Mouse (Mus musculus) heart, embryonic 10.5 days (tissue): ENCODE data around the gene Ccdc51. TPM values are rescaled to one million over a fixed set of nuclear protein-coding genes. Genes with fewer than 3 reads are reported as not detected.

Source experiments
- DNase-seq: peaks from one replicate; pipeline ENCODE4 v3.0.0-alpha.2; 2017; ENCODE audit warnings: low spot score
- H3K27ac ChIP-seq: fragments of 300-500 bp; sonication (generic); 2 replicates; pipeline ENCODE4 v1.5.1; 2016; ENCODE audit warnings: mild to moderate bottlenecking
- H3K27me3 ChIP-seq: fragments of 300-500 bp; sonication (generic); 2 replicates; pipeline ENCODE4 v1.6.1; 2016; ENCODE audit warnings: mild to moderate bottlenecking; ENCODE audit not compliant: poor library complexity, insufficient read depth, severe bottlenecking
- H3K36me3 ChIP-seq: fragments of 300-500 bp; sonication (generic); 2 replicates; pipeline ENCODE4 v1.6.1; 2016; ENCODE audit warnings: mild to moderate bottlenecking, moderate library complexity
- H3K4me1 ChIP-seq: fragments of 300-500 bp; sonication (generic); 2 replicates; pipeline ENCODE4 v1.6.1; 2016; ENCODE audit warnings: mild to moderate bottlenecking
- H3K4me3 ChIP-seq: fragments of 300-500 bp; sonication (generic); 2 replicates; pipeline ENCODE4 v1.5.1; 2016; ENCODE audit warnings: mild to moderate bottlenecking, moderate library complexity
- H3K9me3 ChIP-seq: fragments of 300-500 bp; sonication (generic); 2 replicates; pipeline ENCODE4 v1.6.1; 2016; ENCODE audit warnings: mild to moderate bottlenecking, moderate library complexity
- WGBS: fragments of 180-500 bp; shearing (Covaris S2); methylation state at CpG from one replicate; pipeline ENCODE4 v1.1.7; 2016; 5-methylcytosine and 5-hydroxymethylcytosine counted together
- polyA plus RNA-seq: library from polyadenylated mRNA; unstranded; fragments of >200 nt; fragmentation: Nextera tagmentation; extraction: Ambion mirVana; gene quantifications from 2 replicates; pipeline ENCODE4 v1.2.1, GENCODE M21; 2016

Ccdc51 gene
- 19.1 and 19.7 TPM in 2 replicates for polyA plus RNA-seq

DNA sequence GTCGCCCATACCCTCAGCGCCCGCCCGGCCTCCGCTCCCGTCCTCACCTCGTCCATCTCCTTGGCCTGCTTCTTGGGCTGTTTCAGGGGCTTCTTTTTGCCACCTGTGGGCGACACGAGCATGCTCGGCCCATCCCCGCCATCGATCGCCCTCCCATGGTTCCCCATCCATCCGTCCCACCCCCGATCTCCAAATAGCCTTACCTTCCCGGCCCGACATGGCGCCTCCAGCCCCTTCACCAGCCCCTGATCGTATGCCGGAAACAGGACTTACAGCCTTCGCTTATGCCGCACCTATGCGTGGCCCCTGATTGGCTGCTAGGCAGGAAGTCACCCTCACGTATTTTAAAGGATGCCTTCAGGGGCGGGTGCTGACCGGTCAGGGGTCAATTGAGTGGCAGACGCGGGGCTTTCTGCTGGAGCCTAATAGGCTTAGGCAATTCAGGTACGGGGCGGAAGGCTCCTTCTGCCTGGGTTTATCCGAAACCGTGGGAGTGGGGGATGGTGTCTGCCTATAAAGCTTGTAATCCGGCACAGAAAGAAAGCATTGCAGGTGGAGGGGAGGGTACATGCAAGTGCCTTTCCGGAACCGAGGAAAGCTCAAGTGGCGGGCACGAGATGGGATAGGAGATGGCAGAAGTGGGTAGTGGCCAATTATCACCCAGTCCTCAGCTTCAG, at the start of gene Ccdc51, which contains the start of gene Tma7:
Gene Ccdc51, plus strand, starts transcription at position 370 of the 677 bp plus-strand sequence.
Gene Tma7, minus strand, starts transcription at position 464 of the 677 bp plus-strand sequence.
- WGBS = under 1% methylated on average over 37 of the region's 37 CpGs
- H3K27me3 ChIP-seq = no peaks in the 10 kb centered on the region
- H3K27ac ChIP-seq = peak within 1 kb of the TSS; percentile 94
- H3K4me3 ChIP-seq = peak within 1 kb of the TSS; percentile 91
- no peaks in the 10 kb centered on the region for H3K9me3 ChIP-seq
- peaks cover 25% of the 10 kb centered on the region for H3K4me1 ChIP-seq
- DNase-seq = peak; percentile 97
- peaks cover 21% of the 10 kb centered on the region for H3K36me3 ChIP-seq

DNA sequence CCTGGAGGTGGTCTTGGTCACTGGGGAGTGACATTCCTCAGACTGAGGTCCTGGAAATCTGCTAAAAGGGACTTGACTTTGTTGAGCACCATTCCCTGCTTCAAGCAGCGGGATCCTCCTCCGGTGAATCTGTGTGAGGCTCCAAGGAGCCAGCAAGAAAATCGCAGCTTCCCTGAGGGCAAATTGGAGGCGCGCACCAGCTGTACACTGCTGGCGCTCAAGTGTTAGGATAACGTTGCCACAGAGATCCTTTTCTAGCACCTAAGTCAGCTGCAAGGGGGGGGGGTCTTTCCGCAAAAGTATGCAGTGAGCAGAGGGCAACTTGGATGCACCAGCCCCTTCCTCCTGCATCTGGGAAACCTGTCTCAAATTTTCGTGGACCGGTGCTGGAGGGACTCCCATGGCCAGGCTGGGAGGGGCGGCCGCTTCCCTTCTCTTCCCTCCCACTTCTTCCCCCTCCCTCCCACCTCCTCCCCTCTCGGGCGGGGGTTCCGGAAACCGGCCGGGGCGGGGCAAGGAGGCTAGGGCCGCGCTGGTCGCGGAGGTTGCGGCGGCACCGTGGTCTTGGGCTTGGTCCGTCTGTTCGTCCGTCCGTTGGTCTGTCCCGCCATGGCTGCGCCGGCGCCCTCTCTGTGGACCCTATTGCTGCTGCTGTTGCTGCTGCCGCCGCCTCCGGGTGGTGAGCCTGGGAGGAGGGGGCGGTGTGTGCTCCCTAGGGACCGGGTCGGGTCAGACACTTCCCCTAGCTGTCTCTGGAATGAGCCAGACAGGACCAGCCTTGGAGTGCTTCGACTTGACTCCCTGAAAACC, 44.0 kb upstream of the Ccdc51 start, which contains the start of gene Shisa5:
Gene Shisa5, plus strand, starts transcription at position 480 of the 810 bp plus-strand sequence.
- Histone ChIP-seq H3K27me3 (no peaks in the 10 kb centered on the region), H3K4me1 (peaks cover 42% of the 10 kb centered on the region), H3K27ac (peak within 1 kb of the TSS; percentile 90), H3K4me3 (peak within 1 kb of the TSS; percentile 74), H3K9me3 (no peaks in the 10 kb centered on the region), H3K36me3 (no peaks in the 10 kb centered on the region)
- WGBS = under 1% methylated on average over 40 of the region's 40 CpGs
- peak; percentile 92 for DNase-seq

DNA sequence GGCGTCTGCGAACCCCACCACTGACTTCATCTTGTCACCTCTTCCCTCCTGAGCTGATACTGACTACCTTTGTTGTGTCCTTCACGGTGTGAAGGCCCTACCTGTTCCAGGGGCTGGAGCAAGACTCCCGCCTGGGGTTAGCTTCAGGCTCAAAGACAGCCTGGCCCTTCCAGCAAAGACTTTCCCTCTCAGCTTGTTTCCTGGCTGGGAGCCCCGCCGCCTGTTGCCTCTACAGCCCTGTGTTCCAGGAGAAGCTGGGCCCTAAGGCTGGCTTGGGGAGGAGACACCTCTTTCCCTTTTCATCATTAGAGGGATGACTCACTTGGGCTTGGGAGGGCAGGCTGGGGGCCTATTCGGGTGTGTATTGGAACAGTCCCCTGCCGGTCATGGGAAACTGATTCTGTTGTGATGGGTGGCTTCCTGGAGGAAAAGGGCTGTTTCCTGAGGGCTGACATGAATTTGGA, 43.4 kb upstream of the Ccdc51 start:
- Histone ChIP-seq H3K27ac (peak overlapping the region; percentile 90), H3K9me3 (no peaks in the 10 kb centered on the region), H3K36me3 (no peaks in the 10 kb centered on the region), H3K27me3 (no peaks in the 10 kb centered on the region), H3K4me1 (peaks cover 42% of the 10 kb centered on the region), H3K4me3 (peak overlapping the region; percentile 74)
- no peak for DNase-seq
- 12% methylated on average over 8 of the region's 8 CpGs for WGBS

DNA sequence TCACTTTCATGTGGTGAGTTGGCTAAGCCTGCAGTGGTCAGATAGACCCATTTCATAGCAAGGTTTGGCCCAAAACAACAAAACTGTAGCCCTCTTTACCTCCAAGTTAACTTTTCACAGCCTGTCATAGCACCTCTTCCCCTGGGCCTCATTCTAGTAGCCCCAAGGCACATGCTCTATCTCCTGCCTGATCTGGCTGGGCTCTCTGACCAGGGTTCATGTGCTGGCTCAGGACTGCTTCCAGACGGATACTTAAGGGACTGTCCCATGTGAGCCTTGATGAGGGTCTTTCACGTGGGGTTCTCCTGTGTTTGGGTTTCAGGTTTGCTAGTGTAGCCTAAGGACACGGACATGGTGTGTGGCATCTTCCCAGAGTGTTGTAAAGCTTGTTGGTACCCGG, 42.6 kb upstream of the Ccdc51 start:
- no peak for DNase-seq
- 0 out of 2 replicates have a peak overlapping the region, but pooled peaks have one; percentile 90 for H3K27ac ChIP-seq
- H3K36me3 ChIP-seq = no peaks in the 10 kb centered on the region
- H3K4me1 ChIP-seq = peaks cover 42% of the 10 kb centered on the region
- H3K4me3 ChIP-seq = peak overlapping the region; percentile 74
- H3K9me3 ChIP-seq = no peaks in the 10 kb centered on the region
- H3K27me3 ChIP-seq = no peaks in the 10 kb centered on the region
- WGBS = 66% methylated on average over 4 of the region's 4 CpGs

DNA sequence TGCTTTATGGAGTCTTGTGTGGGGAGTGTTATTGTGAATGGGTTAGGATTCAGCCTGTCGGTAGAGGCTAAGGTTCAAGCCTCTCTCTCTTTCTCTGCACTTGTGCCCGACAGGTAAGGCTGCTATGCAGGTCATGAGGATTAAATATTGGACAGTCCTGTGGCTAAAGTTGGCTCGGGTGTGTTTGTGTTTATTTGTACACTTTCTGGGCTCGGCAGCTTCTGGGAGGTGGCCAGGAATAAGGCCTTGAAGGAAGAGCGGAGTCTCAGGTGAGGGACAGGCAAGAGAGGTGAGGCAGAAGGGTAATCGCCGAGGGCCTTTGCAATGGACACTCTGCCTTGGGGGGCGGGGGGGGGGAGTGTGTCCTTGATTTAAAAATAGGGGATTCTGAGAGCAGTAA, 42.1 kb upstream of the Ccdc51 start:
- no peak for DNase-seq
- 80% methylated on average over 8 of the region's 8 CpGs for WGBS

DNA sequence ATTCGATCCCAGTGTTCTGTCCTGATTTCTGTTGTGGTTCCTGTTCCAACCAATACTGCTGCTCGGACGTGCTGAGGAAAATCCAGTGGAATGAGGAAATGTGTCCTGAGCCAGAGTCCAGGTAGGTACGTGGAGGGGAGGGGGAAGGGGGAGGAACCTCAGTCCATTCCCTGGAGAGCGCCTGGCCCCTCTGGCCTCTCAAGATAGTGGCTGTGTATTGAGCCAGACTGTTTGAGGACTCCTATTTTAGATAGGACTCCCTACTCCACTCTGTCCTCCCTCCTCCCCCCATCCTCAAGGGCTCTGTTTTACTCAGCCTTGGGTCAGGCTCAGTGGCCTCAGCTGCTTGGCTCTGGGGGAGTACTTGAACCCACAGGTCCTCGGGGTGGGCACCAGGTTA, 41.4 kb upstream of the Ccdc51 start:
- Histone ChIP-seq H3K36me3 (no peaks in the 10 kb centered on the region), H3K9me3 (no peaks in the 10 kb centered on the region), H3K4me3 (peak overlapping the region; percentile 74), H3K4me1 (peaks cover 42% of the 10 kb centered on the region), H3K27ac (peak overlapping the region; percentile 53), H3K27me3 (no peaks in the 10 kb centered on the region)
- DNase-seq = no peak
- 33% methylated on average over 6 of the region's 6 CpGs for WGBS

More for the DNA sequence above, 42.1 kb upstream of the Ccdc51 start:
- Histone ChIP-seq H3K27me3 (no peaks in the 10 kb centered on the region), H3K27ac (no peak overlapping the region), H3K4me1 (peaks cover 42% of the 10 kb centered on the region), H3K4me3 (peak overlapping the region; percentile 74), H3K36me3 (no peaks in the 10 kb centered on the region), H3K9me3 (no peaks in the 10 kb centered on the region)

DNA sequence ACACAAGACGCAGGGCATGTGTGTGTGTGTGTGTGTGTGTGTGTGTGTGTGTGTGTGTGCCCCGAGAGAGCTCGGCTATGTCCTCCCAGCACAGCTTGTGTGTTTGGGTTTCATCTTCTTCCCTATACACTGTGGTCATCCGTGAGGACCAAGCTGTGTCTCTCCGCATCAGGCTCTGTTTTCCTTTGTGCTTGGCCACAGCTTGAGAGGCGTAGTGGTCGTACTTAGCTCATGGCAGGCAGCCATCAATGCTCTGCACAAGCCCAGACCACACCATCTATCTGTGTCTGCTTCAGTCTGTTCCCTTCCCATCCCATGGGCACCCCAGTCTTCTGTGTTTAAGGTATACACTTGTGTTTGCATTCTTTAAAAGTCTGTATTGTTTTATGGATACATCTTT, 40.9 kb upstream of the Ccdc51 start:
- H3K36me3 ChIP-seq = peaks cover 2% of the 10 kb centered on the region
- H3K9me3 ChIP-seq = no peaks in the 10 kb centered on the region
- H3K27ac ChIP-seq = peak overlapping the region; percentile 53
- peaks cover 42% of the 10 kb centered on the region for H3K4me1 ChIP-seq
- peak overlapping the region; percentile 74; the same call in 1 of the 2 replicates for H3K4me3 ChIP-seq
- H3K27me3 ChIP-seq = no peaks in the 10 kb centered on the region
- no peak for DNase-seq
- WGBS = 58% methylated on average over 7 of the region's 7 CpGs

DNA sequence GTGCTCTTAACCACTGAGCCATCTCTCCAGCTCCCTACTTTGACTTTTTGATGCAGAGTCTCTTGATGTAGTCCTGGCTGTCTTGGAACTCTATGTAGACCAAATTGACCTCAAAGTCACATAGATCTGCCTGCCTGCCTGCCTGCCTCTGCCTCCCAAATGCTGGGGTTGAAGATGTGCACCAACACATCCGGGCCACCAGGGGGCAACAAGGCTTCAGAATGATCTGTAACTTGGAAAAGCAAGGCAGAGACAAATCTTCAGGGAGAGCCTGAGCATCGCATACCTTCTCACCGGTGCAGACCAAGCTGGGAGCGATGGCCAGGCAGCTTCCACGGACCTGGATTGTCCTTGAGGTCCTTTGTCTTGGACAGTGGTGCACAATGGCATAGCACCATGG, 36.0 kb upstream of the Ccdc51 start:
- Histone ChIP-seq H3K27ac (no peak overlapping the region), H3K27me3 (no peaks in the 10 kb centered on the region), H3K4me3 (no peak overlapping the region), H3K4me1 (peaks cover 6% of the 10 kb centered on the region), H3K36me3 (peaks cover 35% of the 10 kb centered on the region), H3K9me3 (no peaks in the 10 kb centered on the region)
- whole genome bisulfite sequencing = 38% methylated on average over 5 of the region's 5 CpGs
- DNase-seq = no peak

DNA sequence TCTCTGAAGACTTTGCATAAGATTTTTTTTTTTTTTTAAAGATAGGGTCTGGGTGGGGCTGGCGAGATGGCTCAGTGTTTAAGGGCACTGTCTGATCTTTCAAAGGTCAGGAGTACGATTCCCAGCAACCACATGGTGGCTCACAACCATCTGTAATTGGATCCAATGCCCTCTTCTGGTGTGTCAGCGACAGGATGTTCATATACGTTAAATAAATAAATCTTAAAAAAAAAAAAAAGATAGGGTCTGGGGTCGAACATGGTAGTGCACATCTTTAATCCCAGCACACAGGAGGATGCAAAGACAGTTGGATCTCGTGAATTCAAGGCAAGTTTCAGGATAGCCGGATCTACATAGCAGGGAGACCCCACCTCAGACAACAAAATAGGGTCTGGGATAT, 33.0 kb upstream of the Ccdc51 start:
- Histone ChIP-seq H3K4me3 (no peak overlapping the region), H3K9me3 (no peaks in the 10 kb centered on the region), H3K4me1 (peaks cover 5% of the 10 kb centered on the region), H3K27ac (no peak overlapping the region), H3K36me3 (peaks cover 48% of the 10 kb centered on the region), H3K27me3 (no peaks in the 10 kb centered on the region)
- 83% methylated on average over 7 of the region's 7 CpGs for WGBS
- DNase-seq = no peak

DNA sequence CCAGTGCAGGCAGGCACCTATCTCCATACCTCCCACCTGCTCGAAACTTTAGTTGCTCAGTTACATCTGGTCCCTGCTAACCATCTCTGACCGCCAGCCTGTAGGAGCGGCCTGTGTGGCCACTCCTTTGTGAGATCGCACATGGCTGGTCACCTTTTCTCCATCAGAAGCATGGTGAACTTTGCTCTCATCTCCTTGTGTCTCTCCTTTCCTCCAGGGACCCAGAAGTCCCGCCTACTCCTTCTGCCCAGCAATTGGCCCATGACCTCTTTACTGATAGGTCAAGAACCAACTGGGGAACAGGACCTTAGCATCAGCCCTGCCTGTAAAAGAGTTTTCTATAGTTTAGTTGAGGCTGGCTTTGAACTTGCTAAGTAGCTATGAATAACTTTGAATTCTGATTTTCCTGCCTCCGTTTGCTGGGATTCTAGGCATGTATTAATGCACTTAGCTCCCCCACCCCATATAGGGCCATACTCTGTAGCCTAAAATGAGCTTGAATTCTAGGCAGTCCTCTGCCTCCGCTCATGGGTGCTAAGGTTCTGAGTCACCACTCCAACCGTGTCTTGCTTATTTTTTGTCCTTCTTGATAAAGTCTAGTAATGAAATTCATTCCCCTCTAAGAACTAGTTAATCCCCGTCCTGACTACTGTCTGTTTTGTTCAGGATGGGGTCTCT, 32.2 kb upstream of the Ccdc51 start:
- WGBS = 82% methylated on average over 9 of the region's 9 CpGs
- Histone ChIP-seq H3K4me3 (no peak overlapping the region), H3K27ac (no peak overlapping the region), H3K9me3 (no peaks in the 10 kb centered on the region), H3K27me3 (no peaks in the 10 kb centered on the region), H3K36me3 (peaks cover 48% of the 10 kb centered on the region), H3K4me1 (peaks cover 12% of the 10 kb centered on the region)
- no peak for DNase-seq

DNA sequence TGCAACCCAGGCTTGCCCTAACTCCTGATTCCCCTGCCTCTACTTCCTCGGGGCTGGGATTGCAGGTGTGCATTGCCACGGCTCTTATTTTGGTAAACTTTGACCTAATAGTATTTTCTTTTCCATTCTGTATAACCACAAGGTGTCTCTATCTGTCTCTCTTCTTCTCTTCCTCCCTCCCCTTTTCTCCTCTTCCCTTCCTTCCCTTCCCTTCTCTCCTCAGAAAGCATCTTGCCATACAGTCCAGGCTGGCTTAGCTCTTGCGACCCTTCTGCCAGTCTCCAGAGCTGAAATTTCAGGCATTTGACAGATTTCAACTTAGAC, 31.7 kb upstream of the Ccdc51 start:
- Histone ChIP-seq H3K4me1 (peaks cover 16% of the 10 kb centered on the region), H3K27me3 (no peaks in the 10 kb centered on the region), H3K36me3 (peaks cover 51% of the 10 kb centered on the region), H3K9me3 (no peaks in the 10 kb centered on the region), H3K27ac (no peak overlapping the region), H3K4me3 (no peak overlapping the region)
- no peak for DNase-seq
- WGBS = 79% methylated on average over 3 of the region's 3 CpGs

DNA sequence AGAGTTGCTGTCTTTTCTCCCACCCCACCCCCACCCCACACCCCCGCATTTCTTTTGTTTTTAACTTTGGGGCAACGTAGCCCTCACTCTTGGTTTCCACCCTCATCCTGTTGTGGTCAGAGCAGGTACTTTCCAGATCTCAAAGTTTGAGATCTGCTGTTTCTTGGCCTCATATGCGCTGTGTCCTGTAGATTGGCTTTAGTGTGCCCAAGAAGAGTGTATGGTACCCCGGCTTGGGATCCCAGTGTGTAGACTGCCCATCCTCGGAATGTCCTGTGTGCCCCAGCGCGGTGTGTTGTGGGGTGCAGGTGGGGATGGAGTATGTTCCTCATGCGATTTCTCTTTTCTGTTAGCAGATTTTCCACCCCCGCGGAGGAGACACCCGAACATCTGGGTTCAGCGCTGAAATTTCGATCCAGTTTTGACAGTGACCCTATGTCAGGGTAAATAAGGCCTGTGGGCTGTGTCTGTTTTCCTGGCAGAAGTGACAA, 31.2 kb upstream of the Ccdc51 start:
- Histone ChIP-seq H3K4me3 (no peak overlapping the region), H3K36me3 (peaks cover 55% of the 10 kb centered on the region), H3K4me1 (peaks cover 16% of the 10 kb centered on the region), H3K9me3 (no peaks in the 10 kb centered on the region), H3K27me3 (no peaks in the 10 kb centered on the region), H3K27ac (no peak overlapping the region)
- no peak for DNase-seq
- 86% methylated on average over 13 of the region's 13 CpGs for WGBS
